Mouse (Mus musculus) ES-Bruce4 (cell line): Measurements from ENCODE around the gene Cyb561d1. TPM values are rescaled to one million over a fixed set of nuclear protein-coding genes. Genes with fewer than 3 reads are reported as not detected.

Experiments
- H3K27ac ChIP-seq: 2 replicates; pipeline ENCODE4 v1.5.1; 2012; ENCODE audit warnings: low read length, inconsistent platforms; ENCODE audit not compliant: insufficient read depth
- H3K27me3 ChIP-seq: 2 replicates; pipeline ENCODE4 v1.6.1; 2012; ENCODE audit warnings: mild to moderate bottlenecking, low read length, inconsistent platforms; ENCODE audit not compliant: control insufficient read depth, poor library complexity, insufficient read depth, severe bottlenecking
- H3K36me3 ChIP-seq: 2 replicates; pipeline ENCODE4 v1.6.1; 2012; ENCODE audit warnings: inconsistent platforms, mild to moderate bottlenecking, low read length, moderate library complexity; ENCODE audit not compliant: control insufficient read depth, poor library complexity, insufficient read depth, severe bottlenecking
- H3K4me1 ChIP-seq: one replicate; pipeline ENCODE4 v1.8.1; 2011; ENCODE audit warnings: low read length; ENCODE audit not compliant: control insufficient read depth, insufficient read depth
- H3K4me3 ChIP-seq: 2 replicates; pipeline ENCODE4 v1.5.1; 2011; ENCODE audit warnings: low read depth, mild to moderate bottlenecking, low read length
- H3K9ac ChIP-seq: 2 replicates; pipeline ENCODE4 v1.6.1; 2012; ENCODE audit warnings: low read depth, mild to moderate bottlenecking, inconsistent platforms; ENCODE audit not compliant: poor library complexity, severe bottlenecking
- H3K9me3 ChIP-seq: replicated peaks from 2 replicates; pipeline ENCODE4 v1.6.1; 2012; ENCODE audit warnings: mild to moderate bottlenecking, low read length, inconsistent platforms; ENCODE audit not compliant: control insufficient read depth, poor library complexity, insufficient read depth, severe bottlenecking
- CTCF ChIP-seq: IDR thresholded peaks from one replicate; pipeline ENCODE4 v1.8.1; 2011; ENCODE audit warnings: low read depth, low read length
- EP300 ChIP-seq: IDR thresholded peaks from 2 replicates; pipeline ENCODE4 v1.6.1; 2011; ENCODE audit warnings: low read depth, low read length; ENCODE audit not compliant: insufficient read depth
- POLR2A ChIP-seq: IDR thresholded peaks from one replicate; pipeline ENCODE4 v1.8.1; 2011; ENCODE audit warnings: low read length; ENCODE audit not compliant: insufficient read depth
- polyA plus RNA-seq: library from polyadenylated mRNA; stranded (reverse); fragments of >200 nt; gene quantifications from 2 replicates; pipeline ENCODE4 v1.2.4, GENCODE M21; 2011; ENCODE audit warnings: low read depth; ENCODE audit not compliant: missing spikeins, insufficient read depth, insufficient read length

Cyb561d1 gene
- polyA plus RNA-seq, 1 experiment: 3.7 TPM

- no peak overlapping the region for H3K27ac ChIP-seq
- no peak for TF ChIP-seq EP300
- TF ChIP-seq CTCF: no peak
- no peak for TF ChIP-seq POLR2A
- H3K9ac ChIP-seq: no peak overlapping the region
- H3K4me1 ChIP-seq: peaks cover 4% of the 10 kb centered on the region
- H3K9me3 ChIP-seq: no peaks in the 10 kb centered on the region
- H3K4me3 ChIP-seq: no peak overlapping the region
- H3K27me3 ChIP-seq: no peaks in the 10 kb centered on the region
- H3K36me3 ChIP-seq: no peaks in the 10 kb centered on the region
Measured at GRCm38 (mm10) chr3:108211845-108212244, 10.8 kb upstream of the Cyb561d1 start.

- TF ChIP-seq EP300 (peak; percentile 57; the same call in 1 of the 2 replicates), POLR2A (no peak), CTCF (no peak)
- Histone ChIP-seq H3K9me3 (no peaks in the 10 kb centered on the region), H3K4me3 (peak within 1 kb of the TSS; percentile 85), H3K27ac (peak within 1 kb of the TSS; percentile 62; the same call in 1 of the 2 replicates), H3K4me1 (peaks cover 4% of the 10 kb centered on the region), H3K27me3 (no peaks in the 10 kb centered on the region), H3K36me3 (no peaks in the 10 kb centered on the region), H3K9ac (peak within 1 kb of the TSS; percentile 69)
Measured at GRCm38 (mm10) chr3:108210771-108211139, 9.7 kb upstream of the Cyb561d1 start, which contains the start of gene Atxn7l2. Gene Atxn7l2 (minus strand): TSS chr3:108210934.

- Histone ChIP-seq H3K4me3 (peak overlapping the region; percentile 85), H3K27me3 (no peaks in the 10 kb centered on the region), H3K36me3 (no peaks in the 10 kb centered on the region), H3K9ac (peak overlapping the region; percentile 69), H3K27ac (peak overlapping the region; percentile 62; the same call in 1 of the 2 replicates), H3K4me1 (peaks cover 4% of the 10 kb centered on the region), H3K9me3 (no peaks in the 10 kb centered on the region)
- TF ChIP-seq POLR2A: peak; percentile 16
- no peak for TF ChIP-seq CTCF
- 0 out of 2 replicates have a peak, but pooled peaks have one; percentile 20 for TF ChIP-seq EP300
Measured at GRCm38 (mm10) chr3:108209946-108210770, 9.1 kb upstream of the Cyb561d1 start.

GRCm38 (mm10) chr3:108209536-108209935 lies 8.5 kb upstream of the Cyb561d1 start:
- H3K36me3 ChIP-seq: no peaks in the 10 kb centered on the region
- H3K9me3 ChIP-seq: no peaks in the 10 kb centered on the region
- H3K4me3 ChIP-seq: peak overlapping the region; percentile 85
- H3K4me1 ChIP-seq: peaks cover 4% of the 10 kb centered on the region
- no peak overlapping the region for H3K27ac ChIP-seq
- no peak for TF ChIP-seq POLR2A
- TF ChIP-seq CTCF: no peak
- no peak for TF ChIP-seq EP300
- H3K27me3 ChIP-seq: no peaks in the 10 kb centered on the region
- H3K9ac ChIP-seq: peak overlapping the region; percentile 69

GRCm38 (mm10) chr3:108209001-108209400 lies 8.0 kb upstream of the Cyb561d1 start:
- no peak overlapping the region for H3K9ac ChIP-seq
- no peak overlapping the region for H3K27ac ChIP-seq
- TF ChIP-seq EP300 (no peak), POLR2A (no peak), CTCF (no peak)
- peaks cover 4% of the 10 kb centered on the region for H3K4me1 ChIP-seq
- no peaks in the 10 kb centered on the region for H3K9me3 ChIP-seq
- H3K4me3 ChIP-seq: no peak overlapping the region
- H3K27me3 ChIP-seq: no peaks in the 10 kb centered on the region
- no peaks in the 10 kb centered on the region for H3K36me3 ChIP-seq
